In genomic region chr19:47269729-47270128, GRCm38 (mm10) we compare ENCODE assay signal across 9 mouse cellular contexts.
DNase-seq lines count a peak whose midpoint lies in the region; TF ChIP-seq lines count a peak whose summit lies in the region.
"Had no signal": no experiment of that assay in that cellular context is flagged by ENCODE, and none has a peak within 500 bp of the region (broad histone marks: within the 10 kb centered on the region; RNA-seq: fewer than 3 reads in every experiment).

No protein-coding gene starts in this region.

- H3K27ac ChIP-seq in left cerebral cortex, adult 2 months: no peak overlapping the region
- H3K27ac ChIP-seq: liver, embryonic 13.5 days had no signal

- H3K4me3 ChIP-seq in left cerebral cortex, adult 2 months: no peak overlapping the region
- H3K4me3 ChIP-seq: liver, embryonic 13.5 days had no signal

- intact Hi-C loops in left cerebral cortex, adult 2 months (cut with DNase I): loop anchor here (1.0 to 10.0 kb wide), 2 partner anchors 70 to 225 kb away; no protein-coding TSS in a partner anchor
- intact Hi-C loops in left cerebral cortex, postnatal 36 days (cut with DNase I): no loop called here

- peak; percentile 51 for DNase-seq in embryo, embryonic 10 days (ENCODE audit: low spot score)
- DNase-seq in embryo, embryonic 9.5 days (ENCODE audit: extremely low spot score): no peak
- no peak for DNase-seq in left cerebral cortex, adult 2 months (ENCODE audit: extremely low spot score in 1 of 2, low spot score in 2 of 2)
- no peak for DNase-seq in left cerebral cortex, postnatal 36 days (ENCODE audit: low spot score in 2 of 2)
- peak; percentile 59 for DNase-seq in R1 (ENCODE audit: low read depth, low spot score)
- peak; percentile 41 for DNase-seq in lung, postnatal 14 days
- DNase-seq in gastrocnemius, adult 18-20 months (ENCODE audit: low spot score): no peak
- DNase-seq in right cerebral cortex, postnatal 4 days: no peak
- DNase-seq: liver, embryonic 13.5 days had no signal

- peak; percentile 63 for TF ChIP-seq CTCF in left cerebral cortex, adult 2 months (IDR thresholded peaks at IDR 0.05)

Comparison
In these comparisons a context has a peak if more than half of its experiments do, and no peak if none do; other contexts are left out.
1. DNase-seq: peak in embryo, embryonic 10 days (single experiment), R1 (single experiment) and lung, postnatal 14 days (single experiment); none in embryo, embryonic 9.5 days (single experiment), left cerebral cortex, adult 2 months (0 of 2), left cerebral cortex, postnatal 36 days (0 of 2), gastrocnemius, adult 18-20 months (single experiment) and right cerebral cortex, postnatal 4 days (single experiment).